Mouse (Mus musculus) forebrain, postnatal 0 days (tissue): ENCODE results near the gene Tmem217. TPM values are rescaled to one million over a fixed set of nuclear protein-coding genes. Genes with fewer than 3 reads are reported as not detected.
"Not testable (repeated sequence)": the region's sequence is repeated elsewhere in the genome, so short reads cannot be mapped to it uniquely, and the experiment has no call there.

Experiments
- ATAC-seq: fragments of 200-750 bp; cut with Nextera tagmentation; 2 replicates; pipeline ENCODE4 v1.8.0; 2017; ENCODE audit warnings: mild to moderate bottlenecking, moderate library complexity
- DNase-seq: peaks from one replicate; pipeline ENCODE4 v3.0.0-alpha.2; 2015
- H3K27ac ChIP-seq: fragments of 300-500 bp; sonication (generic); 2 replicates; pipeline ENCODE4 v1.5.1; 2014; ENCODE audit warnings: low read depth, mild to moderate bottlenecking, antibody characterized with exemption, low read length, moderate library complexity, mixed read lengths
- H3K27me3 ChIP-seq: fragments of 300-500 bp; sonication (generic); 2 replicates; pipeline ENCODE4 v1.6.1; 2014; ENCODE audit warnings: mild to moderate bottlenecking, low read length, mixed read lengths; ENCODE audit not compliant: insufficient read depth
- H3K36me3 ChIP-seq: fragments of 300-500 bp; sonication (generic); 2 replicates; pipeline ENCODE4 v1.6.1; 2014; ENCODE audit warnings: mild to moderate bottlenecking, moderate library complexity; ENCODE audit not compliant: insufficient read depth
- H3K4me1 ChIP-seq: fragments of 300-500 bp; sonication (generic); 2 replicates; pipeline ENCODE4 v1.6.1; 2014; ENCODE audit warnings: antibody characterized with exemption; ENCODE audit not compliant: insufficient read depth
- H3K4me2 ChIP-seq: fragments of 300-500 bp; sonication (generic); 2 replicates; pipeline ENCODE4 v1.6.1; 2014; ENCODE audit warnings: low read depth, mild to moderate bottlenecking, moderate library complexity
- H3K4me3 ChIP-seq: fragments of 300-500 bp; sonication (generic); 2 replicates; pipeline ENCODE4 v1.5.1; 2014; ENCODE audit warnings: low read depth, low read length, mixed read lengths
- H3K9ac ChIP-seq: fragments of 300-500 bp; sonication (generic); 2 replicates; pipeline ENCODE4 v1.6.1; 2014; ENCODE audit warnings: mild to moderate bottlenecking
- H3K9me3 ChIP-seq: fragments of 300-500 bp; sonication (generic); 2 replicates; pipeline ENCODE4 v1.6.1; 2016; ENCODE audit warnings: low read length
- CTCF ChIP-seq: sonication (generic); IDR thresholded peaks from 2 replicates; pipeline ENCODE4 v1.5.1; 2016; ENCODE audit warnings: antibody characterized with exemption, control low read depth, low read depth
- WGBS: fragments of 180-500 bp; shearing (Covaris S2); extraction: QIAGEN DNeasy Blood & Tissue Kit; methylation state at CpG from one replicate; pipeline ENCODE4 v1.1.7; 2014; 5-methylcytosine and 5-hydroxymethylcytosine counted together
- polyA plus RNA-seq: library from polyadenylated mRNA; unstranded; fragments of >200 nt; fragmentation: Nextera tagmentation; extraction: Ambion mirVana; gene quantifications from 2 replicates; pipeline ENCODE4 v1.2.1, GENCODE M21; 2015
- total RNA-seq: library from RNA; depleted of rRNA; stranded (reverse); fragments of >200 nt; gene quantifications from 2 replicates; pipeline ENCODE4 v1.2.3, GENCODE M21; 2014

Tmem217 gene
- total and polyA plus RNA-seq, 2 experiments from 2014 or later = 0.74 TPM; not detected in 1

GRCm38 (mm10) chr17:29502669-29503665 lies 49.2 kb downstream of the Tmem217 start:
- Histone ChIP-seq H3K36me3 (no peaks in the 10 kb centered on the region), H3K9me3 (no peaks in the 10 kb centered on the region), H3K27me3 (no peaks in the 10 kb centered on the region), H3K4me2 (0 out of 2 replicates have a peak overlapping the region, but pooled peaks have one; percentile 5), H3K4me1 (no peaks in the 10 kb centered on the region), H3K27ac (no peak overlapping the region), H3K4me3 (no peak overlapping the region), H3K9ac (no peak overlapping the region)
- no peak for DNase-seq
- no peak for TF ChIP-seq CTCF
- ATAC-seq = no peak
- 22% methylated on average over 32 of the region's 32 CpGs for WGBS

DNA sequence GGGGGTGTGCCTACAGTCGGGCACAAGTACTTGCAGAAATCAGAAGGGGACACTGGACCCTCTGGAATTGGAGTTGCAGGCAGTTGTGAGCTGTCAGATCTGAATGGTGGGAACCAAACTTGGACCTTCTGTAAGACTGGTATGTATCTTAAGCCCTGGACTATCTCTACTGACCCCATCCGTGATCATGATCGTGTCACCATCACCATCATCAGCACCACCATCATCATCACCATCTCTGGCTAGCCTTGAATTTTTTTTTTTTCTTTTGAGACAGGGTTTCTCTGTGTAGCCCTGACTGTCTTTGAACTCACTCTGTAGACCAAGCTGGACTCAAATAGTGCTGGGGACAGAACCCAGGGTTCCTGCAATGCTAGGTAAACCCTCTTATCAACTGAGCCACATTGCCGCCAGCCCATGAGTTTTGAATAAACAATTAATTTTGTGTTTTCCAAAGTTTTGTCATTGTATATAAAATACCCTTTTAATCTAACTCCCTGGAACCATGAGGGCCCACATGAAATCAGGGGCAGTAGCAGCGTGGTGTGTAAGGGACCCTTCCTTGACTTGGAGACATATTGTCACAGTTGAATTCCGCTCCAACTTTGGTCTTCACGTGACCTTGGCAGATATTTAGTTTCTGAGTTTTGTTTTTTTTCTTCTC lies 50.0 kb downstream of the Tmem217 start:
- no peaks in the 10 kb centered on the region for H3K36me3 ChIP-seq
- H3K4me1 ChIP-seq = no peaks in the 10 kb centered on the region
- H3K27me3 ChIP-seq = no peaks in the 10 kb centered on the region
- ATAC-seq (no peak), DNase-seq (no peak)
- H3K9me3 ChIP-seq = no peaks in the 10 kb centered on the region
- no peak overlapping the region for H3K4me3 ChIP-seq
- no peak overlapping the region for H3K4me2 ChIP-seq
- H3K27ac ChIP-seq = no peak overlapping the region
- no peak overlapping the region for H3K9ac ChIP-seq
- TF ChIP-seq CTCF = no peak
- 82% methylated on average over 7 of the region's 7 CpGs for WGBS

- Histone ChIP-seq H3K4me3 (no peak overlapping the region), H3K27me3 (no peaks in the 10 kb centered on the region), H3K27ac (no peak overlapping the region), H3K9ac (no peak overlapping the region), H3K4me2 (no peak overlapping the region), H3K36me3 (no peaks in the 10 kb centered on the region), H3K4me1 (no peaks in the 10 kb centered on the region), H3K9me3 (no peaks in the 10 kb centered on the region)
- DNase-seq (no peak), ATAC-seq (no peak)
- no peak for TF ChIP-seq CTCF
- WGBS = 85% methylated on average over 17 of the region's 17 CpGs
Measured at GRCm38 (mm10) chr17:29500802-29501469, 51.2 kb downstream of the Tmem217 start.

DNA sequence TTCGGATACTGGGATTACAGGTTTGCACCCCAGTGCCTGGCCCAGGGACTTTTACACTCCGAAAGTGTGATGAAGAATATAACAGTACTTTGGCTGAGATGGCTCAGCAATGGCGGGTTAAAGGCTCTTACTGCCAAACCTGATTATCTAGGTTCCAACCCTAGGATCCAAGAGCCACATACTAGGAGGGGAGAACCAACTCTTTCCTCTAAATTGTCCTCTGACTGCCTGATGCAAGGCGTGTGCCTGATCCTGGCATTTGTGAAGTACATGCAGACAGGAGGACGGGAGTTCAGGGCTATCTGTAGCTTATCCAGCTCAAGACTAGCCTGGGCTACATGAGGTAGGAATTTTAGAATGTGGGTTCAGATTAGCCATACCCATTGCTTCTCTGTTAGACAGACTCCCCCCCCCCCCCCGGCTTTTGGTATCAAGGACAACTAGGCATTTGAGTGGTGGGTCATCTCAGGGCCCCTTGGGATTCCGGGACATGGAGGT lies 51.9 kb downstream of the Tmem217 start:
- Histone ChIP-seq H3K4me1 (no peaks in the 10 kb centered on the region), H3K4me3 (no peak overlapping the region), H3K27me3 (no peaks in the 10 kb centered on the region), H3K4me2 (no peak overlapping the region), H3K36me3 (no peaks in the 10 kb centered on the region), H3K9ac (no peak overlapping the region), H3K27ac (no peak overlapping the region), H3K9me3 (no peaks in the 10 kb centered on the region)
- ATAC-seq (no peak), DNase-seq (no peak)
- WGBS = 81% methylated on average over 7 of the region's 7 CpGs
- TF ChIP-seq CTCF = no peak

GRCm38 (mm10) chr17:29499511-29499910 lies 52.7 kb downstream of the Tmem217 start:
- TF ChIP-seq CTCF = no peak
- ATAC-seq (no peak), DNase-seq (no peak)
- Histone ChIP-seq H3K27me3 (no peaks in the 10 kb centered on the region), H3K9me3 (no peaks in the 10 kb centered on the region), H3K4me3 (no peak overlapping the region), H3K4me2 (no peak overlapping the region), H3K36me3 (peaks cover 3% of the 10 kb centered on the region; the same call in 1 of the 2 replicates), H3K27ac (no peak overlapping the region), H3K9ac (no peak overlapping the region), H3K4me1 (no peaks in the 10 kb centered on the region)
- 79% methylated on average over 6 of the region's 6 CpGs for WGBS

DNA sequence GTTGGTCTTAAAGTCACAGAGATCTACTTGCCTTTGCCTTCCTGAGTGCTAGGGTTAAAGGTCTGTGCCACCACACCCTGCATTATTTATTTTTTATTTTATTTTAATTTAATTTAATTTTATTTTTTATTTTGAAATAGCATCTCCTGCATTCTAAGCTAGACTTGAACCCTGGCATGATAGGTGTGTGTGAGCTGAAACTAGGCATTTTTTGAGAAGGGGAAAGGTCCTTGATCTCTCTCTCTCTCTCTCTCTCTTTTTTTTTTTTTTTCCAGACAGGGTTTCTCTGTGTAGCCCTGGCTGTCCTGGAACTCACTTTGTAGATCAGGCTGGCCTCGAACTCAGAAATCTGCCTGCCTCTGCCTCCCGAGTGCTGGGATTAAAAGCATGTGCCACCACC lies 53.2 kb downstream of the Tmem217 start:
- not testable (repeated sequence) for H3K4me1 ChIP-seq, H3K4me2 ChIP-seq, H3K27ac ChIP-seq, H3K9me3 ChIP-seq, H3K9ac ChIP-seq, H3K27me3 ChIP-seq, ATAC-seq, H3K36me3 ChIP-seq, DNase-seq, H3K4me3 ChIP-seq
- WGBS = 85% methylated on average over 2 of the region's 2 CpGs
